Mouse (Mus musculus) erythroid progenitor cell, adult 5-6 weeks (primary cell): ENCODE measurements around the gene Crebzf. TPM values are rescaled to one million over a fixed set of nuclear protein-coding genes. Genes with fewer than 3 reads are reported as not detected.

ENCODE experiments used
- ATAC-seq: replicated peaks from 2 replicates; pipeline ENCODE4 v1.8.0; 2016; ENCODE audit warnings: moderate number of reproducible peaks, mild to moderate bottlenecking, moderate TSS enrichment, inconsistent platforms; ENCODE audit not compliant: poor library complexity, low FRiP score, severe bottlenecking
- total RNA-seq, 2 experiments: library from RNA; stranded (forward) in 1 of 2; stranded (reverse) in 1 of 2; fragments of 150-400 nt in 1 of 2; fragments of 186-747, 209-891 nt in 1 of 2; gene quantifications; 2 replicates each; pipeline versions ENCODE4 v1.2.3 to v1.2.4; 2015 to 2017; ENCODE audit warnings: low replicate concordance in 2 of 2

Crebzf gene
- total RNA-seq (2015; ENCODE audit: low replicate concordance) (85.8 and 132 TPM in 2 replicates), total RNA-seq (2017; ENCODE audit: low replicate concordance) (76.8 and 101 TPM in 2 replicates)

GRCm38 (mm10) chr7:90442518-90443080, at the start of gene Crebzf:
Crebzf (plus strand) TSS chr7:90442729.
- peak; percentile 92 for ATAC-seq

- no peak for ATAC-seq
Measured at GRCm38 (mm10) chr7:90395073-90395472, 47.5 kb upstream of the Crebzf start.

- no peak for ATAC-seq
Measured at GRCm38 (mm10) chr7:90395928-90396327, 46.6 kb upstream of the Crebzf start.

GRCm38 (mm10) chr7:90409934-90410333, 32.6 kb upstream of the Crebzf start:
- no peak for ATAC-seq

DNA sequence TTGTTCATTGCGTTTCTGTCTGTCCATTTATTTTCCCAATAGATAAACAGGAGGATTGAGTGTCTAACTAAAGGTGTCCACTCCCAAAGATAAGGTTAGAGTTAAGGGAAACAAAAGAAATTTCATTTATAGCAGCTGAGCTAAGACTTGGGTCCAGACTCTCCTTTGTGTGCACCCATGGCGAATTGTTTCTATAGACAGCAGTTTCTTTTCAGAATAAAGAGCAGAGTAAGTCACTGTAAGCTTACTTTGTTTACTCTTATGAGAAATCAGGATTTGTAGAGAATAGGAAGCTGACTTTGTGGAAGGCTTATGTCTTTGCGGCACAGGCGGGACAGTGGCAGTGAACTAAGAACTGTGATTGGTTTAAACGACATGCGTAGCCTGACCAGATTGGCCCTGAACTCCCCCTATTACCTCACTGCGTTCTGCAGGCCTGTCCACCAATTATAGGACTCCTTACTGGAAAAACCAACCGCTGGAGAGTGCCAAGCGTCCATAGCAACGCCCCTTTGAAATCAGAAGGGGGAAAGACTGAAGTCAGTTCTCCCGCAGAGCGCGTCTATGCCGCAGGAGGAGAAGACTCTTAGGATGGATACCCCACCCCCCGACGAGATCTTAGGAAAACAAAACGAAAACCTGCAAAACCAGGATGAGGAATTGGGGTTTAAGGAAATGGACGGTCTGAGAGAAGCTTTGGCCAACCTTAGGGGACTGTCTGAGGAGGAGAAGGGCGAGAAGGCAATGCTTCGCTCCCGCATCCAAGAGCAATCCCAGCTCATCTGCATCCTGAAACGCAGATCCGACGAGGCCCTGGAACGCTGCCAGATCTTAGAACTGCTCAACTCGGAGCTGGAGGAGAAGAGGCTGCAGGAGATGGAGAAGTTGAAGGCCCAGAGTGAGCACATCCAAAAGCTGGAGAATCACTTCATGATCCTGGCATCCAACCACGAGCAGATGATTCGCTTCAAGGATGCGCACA, 16.2 kb upstream of the Crebzf start, which contains the start of gene Ccdc89:
Ccdc89 (plus strand) TSS at position 558 of the 982 bp plus-strand sequence.
- no peak for ATAC-seq

DNA sequence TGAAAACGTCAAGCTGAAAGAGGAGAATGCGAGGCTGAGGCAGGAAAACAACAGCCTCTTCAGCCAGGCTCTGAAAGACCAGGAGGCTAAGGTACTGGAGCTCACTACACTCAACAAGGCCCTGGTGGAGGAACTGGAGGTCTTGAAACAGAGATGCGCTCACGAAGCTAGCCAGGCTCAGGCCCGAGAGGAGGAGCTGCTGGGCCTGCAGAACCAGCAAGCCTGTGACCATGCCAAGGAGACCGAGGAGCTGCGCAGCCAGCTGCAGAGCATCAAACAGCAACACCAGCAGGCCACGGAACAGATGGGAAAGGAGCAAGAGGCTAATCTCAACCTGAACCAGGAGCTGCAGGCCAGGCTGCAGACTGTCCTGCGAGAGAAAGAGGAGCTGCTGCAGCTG, 15.5 kb upstream of the Crebzf start:
- ATAC-seq: no peak

- ATAC-seq: no peak
Measured at GRCm38 (mm10) chr7:90432221-90432620, 10.3 kb upstream of the Crebzf start.

- ATAC-seq: no peak
Measured at GRCm38 (mm10) chr7:90440044-90440443, 2.5 kb upstream of the Crebzf start.

GRCm38 (mm10) chr7:90442070-90442469, 459 bp upstream of the Crebzf start:
- peak; percentile 16; the same call in 1 of the 2 replicates for ATAC-seq

DNA sequence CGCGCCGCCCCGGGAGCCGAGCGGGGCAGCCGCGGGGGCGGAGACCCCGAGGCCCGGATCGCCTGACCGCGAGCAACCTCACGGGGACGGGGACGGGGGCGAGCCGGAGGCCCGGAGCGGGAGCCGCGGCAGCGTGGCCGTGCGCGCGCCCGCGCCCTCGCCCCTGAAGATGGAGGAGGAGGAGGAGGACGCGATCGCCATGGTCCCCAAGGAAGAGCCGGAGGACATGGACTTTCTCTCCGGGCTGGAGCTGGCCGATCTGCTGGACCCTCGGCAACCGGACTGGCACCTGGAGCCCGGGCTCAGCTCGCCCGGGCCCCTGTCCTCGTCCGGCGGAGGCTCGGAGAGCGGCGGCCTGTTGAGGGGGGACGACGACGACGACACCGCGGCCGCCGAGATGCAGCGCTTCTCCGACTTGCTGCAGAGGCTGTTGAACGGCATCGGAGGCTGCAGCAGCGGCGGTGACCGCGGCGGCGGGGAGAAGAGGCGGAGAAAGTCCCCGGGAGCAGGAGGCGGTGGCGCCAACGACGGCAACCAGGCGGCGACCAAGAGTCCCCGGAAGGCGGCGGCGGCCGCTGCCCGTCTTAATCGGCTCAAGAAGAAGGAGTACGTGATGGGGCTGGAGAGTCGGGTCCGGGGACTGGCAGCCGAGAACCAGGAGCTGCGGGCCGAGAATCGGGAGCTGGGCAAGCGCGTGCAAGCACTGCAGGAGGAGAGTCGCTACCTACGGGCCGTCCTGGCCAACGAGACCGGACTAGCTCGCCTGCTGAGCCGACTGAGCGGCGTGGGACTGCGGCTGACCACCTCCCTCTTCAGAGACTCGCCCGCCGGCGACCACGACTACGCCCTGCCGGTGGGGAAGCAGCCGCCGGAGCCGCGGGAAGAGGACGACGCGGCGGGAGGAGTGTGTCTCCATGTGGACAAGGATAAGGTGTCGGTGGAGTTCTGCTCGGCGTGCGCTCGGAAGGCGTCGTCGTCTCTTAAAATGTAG, 867 bp downstream of the Crebzf start:
- ATAC-seq: peak; percentile 72

DNA sequence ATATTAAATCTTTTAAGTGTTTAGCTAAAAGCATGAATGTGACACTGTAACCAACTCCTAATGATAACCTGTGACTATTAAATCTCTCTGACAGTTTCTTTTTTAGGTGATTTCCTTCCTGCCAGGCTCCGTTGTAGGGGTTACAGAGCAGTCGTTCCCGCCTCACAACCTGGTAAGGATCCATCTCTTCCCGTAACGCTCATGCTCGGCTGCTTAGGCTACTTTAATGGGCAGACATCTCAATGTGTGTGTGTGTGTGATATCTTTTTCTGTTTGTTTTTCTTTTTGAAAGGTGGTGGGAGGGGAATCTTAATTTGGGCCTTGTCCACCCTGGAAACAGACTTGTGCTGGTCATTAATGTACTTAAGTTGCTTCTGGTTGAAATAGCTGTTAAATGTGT, 1.7 kb downstream of the Crebzf start:
- peak; percentile 40; the same call in 1 of the 2 replicates for ATAC-seq

DNA sequence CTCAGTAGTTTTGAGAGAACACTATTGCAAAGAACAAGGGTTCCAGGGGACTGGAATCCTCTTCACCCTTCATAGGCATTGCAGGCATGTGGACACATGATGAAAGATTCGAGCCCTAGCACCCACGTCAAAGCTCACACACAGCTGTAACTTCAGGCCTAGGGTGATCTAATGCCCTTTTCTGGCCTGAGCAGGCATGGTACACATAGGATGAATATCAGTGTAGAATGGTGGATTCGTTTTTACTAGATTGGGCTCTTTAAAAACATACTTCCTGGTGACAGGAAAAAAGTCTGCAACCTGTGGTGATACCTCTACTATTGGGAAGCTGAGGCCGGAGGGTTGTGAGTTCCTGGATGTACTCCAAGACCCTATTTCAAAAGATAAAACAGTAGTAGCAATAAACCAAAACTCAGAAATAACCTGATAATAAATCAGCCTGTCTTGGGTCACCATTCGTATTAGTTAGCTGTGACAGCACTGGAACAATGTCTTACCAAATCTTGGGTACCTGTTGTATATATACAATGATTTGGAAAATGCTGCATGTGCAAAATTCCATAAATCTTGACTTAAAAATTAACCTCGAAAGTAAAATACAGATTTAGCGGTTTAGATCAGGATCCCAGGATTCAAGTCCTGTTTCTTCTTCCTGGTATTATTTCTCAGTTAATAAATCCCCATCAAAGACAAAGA, 13.8 kb downstream of the Crebzf start:
- no peak for ATAC-seq

DNA sequence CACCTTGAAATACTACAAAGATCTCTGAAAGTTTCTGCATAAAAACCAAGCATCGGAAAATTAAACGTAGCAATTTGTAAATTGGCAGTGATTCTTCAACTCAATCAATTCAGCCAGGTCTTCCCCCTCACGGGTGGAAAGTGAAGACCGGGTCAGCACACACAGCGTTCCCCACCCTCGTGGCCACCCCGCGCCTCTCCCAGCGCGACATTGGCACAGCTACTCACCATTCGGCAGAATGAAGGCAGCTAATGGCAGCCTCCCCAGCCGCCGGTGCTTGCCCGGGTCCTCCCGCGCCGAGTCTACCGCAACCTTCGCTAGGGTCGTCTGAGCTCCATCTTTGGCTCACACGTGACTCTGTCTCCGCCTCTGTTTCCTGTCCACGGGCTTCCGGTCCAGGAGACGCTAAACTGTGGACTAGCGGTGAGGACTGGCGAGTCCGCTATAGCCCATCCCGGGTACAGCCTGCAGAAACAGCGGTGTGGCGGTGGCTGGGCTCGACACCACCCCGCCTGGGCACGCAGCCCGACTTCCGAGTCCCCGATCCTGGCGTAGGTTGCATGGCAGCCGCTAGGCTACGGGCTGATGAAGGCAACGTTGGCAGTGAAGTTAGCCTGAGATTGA, 14.4 kb downstream of the Crebzf start, which contains the start of gene Tmem126a:
Tmem126a (minus strand) TSS at position 385 of the 624 bp plus-strand sequence.
- peak; percentile 96 for ATAC-seq

DNA sequence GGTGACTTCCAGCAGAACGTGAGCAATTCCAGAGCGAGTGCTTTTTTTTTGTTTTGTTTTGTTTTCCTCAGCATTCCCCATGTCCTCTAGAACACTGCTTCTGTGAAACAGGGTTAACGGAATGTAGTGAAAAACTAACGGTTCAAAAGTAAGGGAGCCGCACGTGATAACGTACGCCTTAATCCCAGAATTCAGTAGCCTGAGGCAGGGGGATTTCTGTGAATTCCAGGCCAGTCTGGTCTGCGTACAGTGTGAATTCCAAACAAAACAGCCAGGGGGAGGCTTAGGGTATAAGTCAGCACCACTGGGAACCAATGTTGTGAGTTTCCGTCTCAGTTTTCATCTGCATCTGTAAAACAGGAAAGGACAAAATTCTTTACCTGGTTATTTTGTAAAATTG, 15.0 kb downstream of the Crebzf start:
- peak; percentile 28 for ATAC-seq

- no peak for ATAC-seq
Measured at GRCm38 (mm10) chr7:90460330-90460729, 17.8 kb downstream of the Crebzf start.

DNA sequence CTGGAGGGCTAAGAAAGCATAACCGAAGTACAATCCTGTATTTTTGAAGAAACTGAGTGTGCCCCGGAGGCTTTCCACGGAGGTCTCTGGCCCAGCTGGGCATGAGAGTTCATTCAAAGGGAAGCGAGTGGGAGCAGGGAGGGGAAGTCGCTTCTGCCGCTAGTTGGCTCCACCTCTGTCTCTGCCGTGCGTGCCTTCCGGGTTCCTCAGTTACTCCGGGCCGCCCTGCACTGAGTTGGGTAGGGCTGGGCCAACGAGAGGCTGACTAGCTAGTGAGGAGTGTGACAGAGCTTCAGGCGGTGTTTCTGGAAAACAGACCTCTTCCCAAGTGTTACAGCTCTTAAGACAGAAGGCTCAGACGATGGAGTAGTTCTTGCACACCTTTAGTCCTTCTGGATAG, 18.4 kb downstream of the Crebzf start:
- ATAC-seq: 0 out of 2 replicates have a peak, but pooled peaks have one; percentile 28

DNA sequence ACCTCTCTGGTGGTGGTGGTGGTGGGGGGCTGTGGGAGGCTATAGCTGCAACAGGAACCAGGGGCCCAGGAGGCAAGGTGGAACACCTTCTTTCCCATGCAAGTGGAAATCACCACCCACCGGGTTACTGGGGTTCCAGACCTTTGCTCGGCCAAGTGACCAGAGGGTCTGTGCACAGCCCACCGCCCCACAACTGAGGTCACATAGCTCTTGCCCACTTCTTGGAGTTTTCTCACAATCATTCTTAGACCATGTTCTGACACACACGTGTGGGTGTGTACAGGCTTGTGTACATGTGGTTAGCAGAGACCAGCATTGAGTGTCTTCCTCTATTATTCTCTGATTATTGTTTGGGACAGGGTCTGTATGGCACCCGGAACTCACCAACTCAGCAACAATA, 18.9 kb downstream of the Crebzf start:
- ATAC-seq: no peak

DNA sequence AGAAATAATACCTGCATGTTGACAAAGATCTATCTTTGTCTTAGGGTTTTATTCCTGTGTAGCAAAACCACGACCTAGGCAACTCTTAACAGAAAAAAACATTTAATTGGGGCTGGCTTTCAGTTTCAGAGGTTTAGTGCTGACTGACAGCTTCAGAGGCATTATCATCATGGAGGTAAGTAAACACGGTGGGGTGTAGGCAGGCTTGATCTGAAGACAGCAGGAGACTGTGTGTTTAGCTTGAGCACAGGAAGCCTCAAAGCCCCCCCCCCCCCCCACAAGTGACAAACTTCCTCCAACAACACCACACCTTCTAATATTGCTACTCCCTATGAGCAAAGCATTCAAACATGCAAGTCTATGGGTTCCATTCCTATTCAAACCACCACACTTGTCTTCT, 31.0 kb downstream of the Crebzf start:
- ATAC-seq: no peak
